Mouse (Mus musculus): ENCODE measurements around the gene Sult5a1. TPM values are rescaled to one million over a fixed set of nuclear protein-coding genes. Genes with fewer than 3 reads are reported as not detected.

The Sult5a1 gene
- polyA plus RNA-seq, 1 experiment from 2014 or later: 5.8 TPM

GRCm38 (mm10) chr8:123135406-123135805 is 22.7 kb downstream of the Sult5a1 start:
- no peaks in the 10 kb centered on the region for H3K36me3 ChIP-seq
- H3K4me3 ChIP-seq: no peak overlapping the region
- H3K9ac ChIP-seq: 0 out of 2 replicates have a peak overlapping the region, but pooled peaks have one; percentile 12
- H3K4me1 ChIP-seq (replicated peaks): peaks cover 14% of the 10 kb centered on the region
- 37% methylated on average over 7 of the region's 7 CpGs for WGBS
- peaks cover 3% of the 10 kb centered on the region; the same call in 1 of the 2 replicates for H3K27me3 ChIP-seq (replicated peaks)
- no peak for ATAC-seq (ENCODE audit: insufficient number of reproducible peaks, low FRiP score)
- H3K9me3 ChIP-seq (replicated peaks): peaks cover 3% of the 10 kb centered on the region; the same call in 1 of the 2 replicates
- no peak overlapping the region for H3K27ac ChIP-seq (ENCODE audit: poor library complexity, severe bottlenecking)
- H3K4me2 ChIP-seq: no peak overlapping the region

GRCm38 (mm10) chr8:123134149-123134713 is 23.9 kb downstream of the Sult5a1 start:
- ATAC-seq (ENCODE audit: insufficient number of reproducible peaks, low FRiP score): no peak
- Histone ChIP-seq H3K27me3 (replicated peaks) (peaks cover 9% of the 10 kb centered on the region), H3K27ac (ENCODE audit: poor library complexity, severe bottlenecking) (no peak overlapping the region), H3K4me1 (replicated peaks) (peaks cover 14% of the 10 kb centered on the region), H3K4me3 (no peak overlapping the region), H3K4me2 (no peak overlapping the region), H3K9me3 (replicated peaks) (peaks cover 3% of the 10 kb centered on the region; the same call in 1 of the 2 replicates), H3K9ac (no peak overlapping the region), H3K36me3 (no peaks in the 10 kb centered on the region)
- 82% methylated on average over 11 of the region's 11 CpGs for WGBS

- Histone ChIP-seq H3K36me3 (no peaks in the 10 kb centered on the region), H3K9ac (no peak overlapping the region), H3K4me1 (replicated peaks) (peaks cover 10% of the 10 kb centered on the region), H3K9me3 (replicated peaks) (peaks cover 3% of the 10 kb centered on the region; the same call in 1 of the 2 replicates), H3K4me2 (no peak overlapping the region), H3K27ac (ENCODE audit: poor library complexity, severe bottlenecking) (no peak overlapping the region), H3K4me3 (no peak overlapping the region), H3K27me3 (replicated peaks) (peaks cover 16% of the 10 kb centered on the region)
- ATAC-seq (ENCODE audit: insufficient number of reproducible peaks, low FRiP score): no peak
- 100% methylated on average over 2 of the region's 2 CpGs for WGBS
Observed at GRCm38 (mm10) chr8:123132953-123133352, 25.2 kb downstream of the Sult5a1 start.

GRCm38 (mm10) chr8:123131041-123131440 is 27.1 kb downstream of the Sult5a1 start:
- no peak for ATAC-seq (ENCODE audit: insufficient number of reproducible peaks, low FRiP score)
- Histone ChIP-seq H3K9me3 (replicated peaks) (peaks cover 3% of the 10 kb centered on the region; the same call in 1 of the 2 replicates), H3K4me3 (no peak overlapping the region), H3K9ac (no peak overlapping the region), H3K27ac (ENCODE audit: poor library complexity, severe bottlenecking) (no peak overlapping the region), H3K36me3 (no peaks in the 10 kb centered on the region), H3K4me2 (peak overlapping the region; percentile 18), H3K4me1 (replicated peaks) (peaks cover 7% of the 10 kb centered on the region), H3K27me3 (replicated peaks) (peaks cover 34% of the 10 kb centered on the region)
- 52% methylated on average over 9 of the region's 9 CpGs for WGBS

GRCm38 (mm10) chr8:123126193-123126816 is 31.8 kb downstream of the Sult5a1 start:
- H3K4me3 ChIP-seq: no peak overlapping the region
- H3K9ac ChIP-seq: no peak overlapping the region
- H3K9me3 ChIP-seq (replicated peaks): no peaks in the 10 kb centered on the region
- H3K4me2 ChIP-seq: 0 out of 2 replicates have a peak overlapping the region, but pooled peaks have one; percentile 8
- peak; percentile 51; the same call in 1 of the 2 replicates for ATAC-seq (ENCODE audit: insufficient number of reproducible peaks, low FRiP score)
- 8% methylated on average over 19 of the region's 19 CpGs for WGBS
- H3K4me1 ChIP-seq (replicated peaks): peaks cover 9% of the 10 kb centered on the region
- no peak overlapping the region for H3K27ac ChIP-seq (ENCODE audit: poor library complexity, severe bottlenecking)
- H3K27me3 ChIP-seq (replicated peaks): peaks cover 64% of the 10 kb centered on the region
- H3K36me3 ChIP-seq: no peaks in the 10 kb centered on the region

GRCm38 (mm10) chr8:123122670-123123069 is 35.4 kb downstream of the Sult5a1 start:
- H3K27me3 ChIP-seq (replicated peaks): peaks cover 72% of the 10 kb centered on the region
- no peak for ATAC-seq (ENCODE audit: insufficient number of reproducible peaks, low FRiP score)
- WGBS: 75% methylated on average over 5 of the region's 5 CpGs

GRCm38 (mm10) chr8:123122059-123122458 is 36.1 kb downstream of the Sult5a1 start:
- Histone ChIP-seq H3K36me3 (no peaks in the 10 kb centered on the region), H3K4me3 (no peak overlapping the region), H3K9me3 (replicated peaks) (no peaks in the 10 kb centered on the region), H3K4me2 (no peak overlapping the region), H3K27ac (ENCODE audit: poor library complexity, severe bottlenecking) (no peak overlapping the region), H3K27me3 (replicated peaks) (peaks cover 73% of the 10 kb centered on the region), H3K9ac (no peak overlapping the region), H3K4me1 (replicated peaks) (peaks cover 25% of the 10 kb centered on the region)
- 60% methylated on average over 9 of the region's 9 CpGs for WGBS
- no peak for ATAC-seq (ENCODE audit: insufficient number of reproducible peaks, low FRiP score)

More at GRCm38 (mm10) chr8:123122670-123123069, 35.4 kb downstream of the Sult5a1 start:
- no peaks in the 10 kb centered on the region for H3K36me3 ChIP-seq
- no peak overlapping the region for H3K4me3 ChIP-seq
- H3K9me3 ChIP-seq (replicated peaks): no peaks in the 10 kb centered on the region
- H3K4me2 ChIP-seq: no peak overlapping the region
- H3K4me1 ChIP-seq (replicated peaks): peaks cover 18% of the 10 kb centered on the region
- H3K27ac ChIP-seq (ENCODE audit: poor library complexity, severe bottlenecking): no peak overlapping the region
- no peak overlapping the region for H3K9ac ChIP-seq

- H3K4me2 ChIP-seq: peak overlapping the region; percentile 82
- peak overlapping the region; percentile 54; the same call in 1 of the 2 replicates for H3K9ac ChIP-seq
- no peaks in the 10 kb centered on the region for H3K36me3 ChIP-seq
- 4% methylated on average over 17 of the region's 17 CpGs for WGBS
- ATAC-seq (ENCODE audit: insufficient number of reproducible peaks, low FRiP score): no peak
- no peak overlapping the region for H3K27ac ChIP-seq (ENCODE audit: poor library complexity, severe bottlenecking)
- peaks cover 26% of the 10 kb centered on the region for H3K4me1 ChIP-seq (replicated peaks)
- H3K9me3 ChIP-seq (replicated peaks): no peaks in the 10 kb centered on the region
- peak overlapping the region; percentile 50 for H3K4me3 ChIP-seq
- H3K27me3 ChIP-seq (replicated peaks): peaks cover 54% of the 10 kb centered on the region
Observed at GRCm38 (mm10) chr8:123117744-123118143, 40.4 kb downstream of the Sult5a1 start.

- Histone ChIP-seq H3K36me3 (no peaks in the 10 kb centered on the region), H3K4me3 (peak within 1 kb of the TSS; percentile 50), H3K27me3 (replicated peaks) (peaks cover 49% of the 10 kb centered on the region), H3K9ac (peak within 1 kb of the TSS; percentile 54), H3K27ac (ENCODE audit: poor library complexity, severe bottlenecking) (no peak within 1 kb of the TSS), H3K4me2 (peak within 1 kb of the TSS; percentile 82), H3K4me1 (replicated peaks) (peaks cover 26% of the 10 kb centered on the region), H3K9me3 (replicated peaks) (no peaks in the 10 kb centered on the region)
- ATAC-seq (ENCODE audit: insufficient number of reproducible peaks, low FRiP score): peak; percentile 53; the same call in 1 of the 2 replicates
- 1% methylated on average over 51 of the region's 51 CpGs for WGBS
Observed at GRCm38 (mm10) chr8:123117127-123117731, 40.9 kb downstream of the Sult5a1 start, which contains the start of gene Cpne7. Gene Cpne7, plus strand, starts transcription at chr8:123117374.

- peaks cover 42% of the 10 kb centered on the region for H3K27me3 ChIP-seq (replicated peaks)
- no peaks in the 10 kb centered on the region for H3K36me3 ChIP-seq
- WGBS: 33% methylated on average over 3 of the region's 3 CpGs
Observed at GRCm38 (mm10) chr8:123114644-123115043, 43.5 kb downstream of the Sult5a1 start.

GRCm38 (mm10) chr8:123113908-123114469 is 44.1 kb downstream of the Sult5a1 start:
- Histone ChIP-seq H3K4me1 (replicated peaks) (peaks cover 26% of the 10 kb centered on the region), H3K4me3 (no peak overlapping the region), H3K27me3 (replicated peaks) (peaks cover 35% of the 10 kb centered on the region), H3K4me2 (no peak overlapping the region), H3K36me3 (no peaks in the 10 kb centered on the region), H3K9me3 (replicated peaks) (no peaks in the 10 kb centered on the region), H3K9ac (no peak overlapping the region), H3K27ac (ENCODE audit: poor library complexity, severe bottlenecking) (no peak overlapping the region)
- 30% methylated on average over 2 of the region's 2 CpGs for WGBS
- no peak for ATAC-seq (ENCODE audit: insufficient number of reproducible peaks, low FRiP score)

More at GRCm38 (mm10) chr8:123114644-123115043, 43.5 kb downstream of the Sult5a1 start:
- H3K4me2 ChIP-seq: no peak overlapping the region
- H3K27ac ChIP-seq (ENCODE audit: poor library complexity, severe bottlenecking): no peak overlapping the region
- no peak overlapping the region for H3K9ac ChIP-seq
- H3K4me1 ChIP-seq (replicated peaks): peaks cover 26% of the 10 kb centered on the region
- no peak for ATAC-seq (ENCODE audit: insufficient number of reproducible peaks, low FRiP score)
- H3K4me3 ChIP-seq: no peak overlapping the region
- no peaks in the 10 kb centered on the region for H3K9me3 ChIP-seq (replicated peaks)

Measured in heart, embryonic 12.5 days (tissue).